Mouse (Mus musculus): ENCODE data around the gene Foxp1. TPM values are rescaled to one million over a fixed set of nuclear protein-coding genes. Genes with fewer than 3 reads are reported as not detected.

The Foxp1 gene
- polyA plus RNA-seq, 1 experiment from 2014 or later, result 148 TPM

- H3K4me2 ChIP-seq (ENCODE audit: low read depth, low read length), result no peak overlapping the region
- DNase-seq (ENCODE audit: low spot score), result no peak
- H3K9ac ChIP-seq (replicated peaks; ENCODE audit: low read length), result no peak overlapping the region
- H3K9me3 ChIP-seq (replicated peaks; ENCODE audit: control insufficient read depth, low read length), result no peaks in the 10 kb centered on the region
- no peak for ATAC-seq (replicated peaks; ENCODE audit: insufficient number of reproducible peaks, low FRiP score, low TSS enrichment, low read depth)
- no peaks in the 10 kb centered on the region for H3K36me3 ChIP-seq (replicated peaks; ENCODE audit: control insufficient read depth, insufficient read depth, low read depth, low read length)
- 0 out of 2 replicates have a peak overlapping the region, but pooled peaks have one; percentile 35 for H3K27ac ChIP-seq (replicated peaks; ENCODE audit: low read depth, low read length)
- H3K4me3 ChIP-seq (ENCODE audit: low read depth, low read length), result no peak overlapping the region
- no peaks in the 10 kb centered on the region for H3K4me1 ChIP-seq (ENCODE audit: control insufficient read depth, insufficient read depth, low read length)
- no peaks in the 10 kb centered on the region for H3K27me3 ChIP-seq (ENCODE audit: control insufficient read depth, insufficient read depth, low read length)
- 77% methylated on average over 19 of the region's 19 CpGs for WGBS
Observed at GRCm38 (mm10) chr6:99388741-99389675, 133.5 kb downstream of the Foxp1 start.

DNA sequence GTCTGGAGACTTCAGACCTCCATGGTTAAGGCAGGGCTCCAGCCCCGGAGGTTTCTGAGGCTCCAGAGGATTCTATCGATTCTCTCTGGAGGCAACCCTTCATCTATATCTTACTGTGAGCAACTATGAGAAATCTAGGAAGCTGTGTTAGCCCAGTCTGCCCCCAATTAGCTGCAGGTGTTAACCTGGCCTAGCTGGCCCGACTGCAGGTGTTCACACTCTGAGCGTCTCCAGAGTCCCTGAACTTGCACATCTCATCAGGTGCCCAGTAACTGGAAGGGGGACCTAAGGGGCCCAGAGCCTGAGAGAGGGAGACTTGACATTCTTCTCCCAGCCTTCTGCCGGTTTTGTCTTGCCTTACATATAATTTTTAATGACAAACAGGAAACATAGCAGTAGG is 134.5 kb downstream of the Foxp1 start:
- no peak for ATAC-seq (replicated peaks; ENCODE audit: insufficient number of reproducible peaks, low FRiP score, low TSS enrichment, low read depth)
- Histone ChIP-seq H3K9ac (replicated peaks; ENCODE audit: low read length) (no peak overlapping the region), H3K9me3 (replicated peaks; ENCODE audit: control insufficient read depth, low read length) (no peaks in the 10 kb centered on the region), H3K27me3 (ENCODE audit: control insufficient read depth, insufficient read depth, low read length) (no peaks in the 10 kb centered on the region), H3K4me3 (ENCODE audit: low read depth, low read length) (no peak overlapping the region), H3K36me3 (replicated peaks; ENCODE audit: control insufficient read depth, insufficient read depth, low read depth, low read length) (no peaks in the 10 kb centered on the region), H3K27ac (replicated peaks; ENCODE audit: low read depth, low read length) (no peak overlapping the region), H3K4me2 (ENCODE audit: low read depth, low read length) (no peak overlapping the region), H3K4me1 (ENCODE audit: control insufficient read depth, insufficient read depth, low read length) (no peaks in the 10 kb centered on the region)
- 88% methylated on average over 5 of the region's 5 CpGs for WGBS
- DNase-seq (ENCODE audit: low spot score), result no peak

DNA sequence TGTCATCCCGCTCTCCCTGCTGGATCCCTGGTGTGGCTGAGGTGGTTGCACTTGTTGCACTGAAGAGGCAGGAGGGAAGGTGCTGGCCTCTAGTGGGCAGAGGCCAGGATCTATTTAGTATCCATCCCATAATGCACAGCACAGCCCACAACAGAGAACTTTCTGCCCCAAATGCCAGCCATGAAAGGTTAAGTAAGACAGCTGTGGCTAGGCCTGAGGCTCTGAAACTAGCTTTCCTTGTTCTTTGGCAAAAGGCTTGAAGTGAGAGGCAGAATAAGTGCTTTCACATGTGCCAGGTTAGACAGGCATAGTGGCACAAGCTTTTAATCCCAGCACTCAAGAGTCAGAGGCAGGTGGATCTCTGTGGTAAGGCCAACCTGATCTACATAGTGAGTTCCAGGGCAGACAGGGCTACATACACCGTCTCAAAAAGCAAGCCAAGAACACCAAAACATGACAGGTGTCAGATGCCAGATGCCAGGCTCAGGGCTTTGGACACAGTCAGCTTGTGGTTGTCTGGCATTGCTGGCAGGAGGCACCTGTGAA is 137.4 kb downstream of the Foxp1 start:
- no peaks in the 10 kb centered on the region for H3K4me1 ChIP-seq (ENCODE audit: control insufficient read depth, insufficient read depth, low read length)
- H3K4me2 ChIP-seq (ENCODE audit: low read depth, low read length), result no peak overlapping the region
- H3K9me3 ChIP-seq (replicated peaks; ENCODE audit: control insufficient read depth, low read length), result no peaks in the 10 kb centered on the region
- DNase-seq (ENCODE audit: low spot score) (no peak), ATAC-seq (replicated peaks; ENCODE audit: insufficient number of reproducible peaks, low FRiP score, low TSS enrichment, low read depth) (no peak)
- 77% methylated on average over 2 of the region's 2 CpGs for WGBS
- no peak overlapping the region for H3K4me3 ChIP-seq (ENCODE audit: low read depth, low read length)
- no peaks in the 10 kb centered on the region for H3K27me3 ChIP-seq (ENCODE audit: control insufficient read depth, insufficient read depth, low read length)
- H3K27ac ChIP-seq (replicated peaks; ENCODE audit: low read depth, low read length), result no peak overlapping the region
- H3K36me3 ChIP-seq (replicated peaks; ENCODE audit: control insufficient read depth, insufficient read depth, low read depth, low read length), result no peaks in the 10 kb centered on the region
- no peak overlapping the region for H3K9ac ChIP-seq (replicated peaks; ENCODE audit: low read length)

GRCm38 (mm10) chr6:99383846-99384472 is 138.6 kb downstream of the Foxp1 start:
- Histone ChIP-seq H3K36me3 (replicated peaks; ENCODE audit: control insufficient read depth, insufficient read depth, low read depth, low read length) (no peaks in the 10 kb centered on the region), H3K4me2 (ENCODE audit: low read depth, low read length) (no peak overlapping the region), H3K9ac (replicated peaks; ENCODE audit: low read length) (no peak overlapping the region), H3K4me1 (ENCODE audit: control insufficient read depth, insufficient read depth, low read length) (no peaks in the 10 kb centered on the region), H3K4me3 (ENCODE audit: low read depth, low read length) (no peak overlapping the region), H3K27ac (replicated peaks; ENCODE audit: low read depth, low read length) (no peak overlapping the region), H3K9me3 (replicated peaks; ENCODE audit: control insufficient read depth, low read length) (no peaks in the 10 kb centered on the region), H3K27me3 (ENCODE audit: control insufficient read depth, insufficient read depth, low read length) (no peaks in the 10 kb centered on the region)
- 70% methylated on average over 4 of the region's 4 CpGs for WGBS
- DNase-seq (ENCODE audit: low spot score) (no peak), ATAC-seq (replicated peaks; ENCODE audit: insufficient number of reproducible peaks, low FRiP score, low TSS enrichment, low read depth) (no peak)

- no peak overlapping the region for H3K27ac ChIP-seq (replicated peaks; ENCODE audit: low read depth, low read length)
- DNase-seq (ENCODE audit: low spot score) (no peak), ATAC-seq (replicated peaks; ENCODE audit: insufficient number of reproducible peaks, low FRiP score, low TSS enrichment, low read depth) (no peak)
- H3K4me3 ChIP-seq (ENCODE audit: low read depth, low read length), result no peak overlapping the region
- no peak overlapping the region for H3K4me2 ChIP-seq (ENCODE audit: low read depth, low read length)
- no peak overlapping the region for H3K9ac ChIP-seq (replicated peaks; ENCODE audit: low read length)
- H3K9me3 ChIP-seq (replicated peaks; ENCODE audit: control insufficient read depth, low read length), result no peaks in the 10 kb centered on the region
- H3K36me3 ChIP-seq (replicated peaks; ENCODE audit: control insufficient read depth, insufficient read depth, low read depth, low read length), result no peaks in the 10 kb centered on the region
- no peaks in the 10 kb centered on the region for H3K4me1 ChIP-seq (ENCODE audit: control insufficient read depth, insufficient read depth, low read length)
- no peaks in the 10 kb centered on the region for H3K27me3 ChIP-seq (ENCODE audit: control insufficient read depth, insufficient read depth, low read length)
- WGBS, result 86% methylated on average over 5 of the region's 5 CpGs
Observed at GRCm38 (mm10) chr6:99380146-99380545, 142.4 kb downstream of the Foxp1 start.

DNA sequence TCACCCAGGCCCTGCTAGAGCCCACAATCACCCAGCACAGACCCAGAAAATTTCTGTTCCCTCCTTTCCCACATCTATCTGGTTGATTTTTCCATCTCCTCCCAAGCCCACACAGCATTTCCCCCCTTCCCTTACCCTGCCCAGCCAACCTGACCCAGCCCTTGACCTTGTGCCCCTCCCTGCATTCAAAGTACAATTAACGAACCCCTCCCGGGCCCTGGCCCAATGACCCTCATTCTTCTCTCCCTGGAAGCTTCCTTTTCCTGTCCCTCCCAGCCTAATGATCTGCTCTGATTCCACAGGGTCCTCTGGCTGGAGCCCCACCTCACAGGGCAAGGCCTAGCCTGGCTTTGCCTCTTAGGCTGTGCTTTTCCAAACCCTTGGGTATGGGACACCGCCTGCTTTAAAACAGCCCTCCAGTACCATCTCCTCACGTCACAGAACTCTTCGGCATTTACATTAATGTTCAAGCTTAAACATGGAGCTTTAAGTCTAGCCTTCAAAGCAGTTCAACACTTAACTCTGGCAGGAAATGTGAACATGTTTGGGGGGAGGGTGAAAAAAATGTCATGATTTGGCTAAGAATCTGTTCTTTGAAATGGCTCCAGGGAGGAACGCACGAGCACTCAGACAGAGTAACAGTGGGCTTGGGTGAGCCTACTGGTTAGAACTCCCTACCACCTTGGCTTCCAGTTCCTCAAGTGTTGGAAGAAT is 143.4 kb downstream of the Foxp1 start:
- H3K9me3 ChIP-seq (replicated peaks; ENCODE audit: control insufficient read depth, low read length), result no peaks in the 10 kb centered on the region
- 67% methylated on average over 7 of the region's 7 CpGs for WGBS
- H3K27me3 ChIP-seq (ENCODE audit: control insufficient read depth, insufficient read depth, low read length), result no peaks in the 10 kb centered on the region
- no peak overlapping the region for H3K4me2 ChIP-seq (ENCODE audit: low read depth, low read length)
- no peaks in the 10 kb centered on the region for H3K4me1 ChIP-seq (ENCODE audit: control insufficient read depth, insufficient read depth, low read length)
- ATAC-seq (replicated peaks; ENCODE audit: insufficient number of reproducible peaks, low FRiP score, low TSS enrichment, low read depth) (no peak), DNase-seq (ENCODE audit: low spot score) (no peak)
- H3K9ac ChIP-seq (replicated peaks; ENCODE audit: low read length), result no peak overlapping the region
- no peak overlapping the region for H3K27ac ChIP-seq (replicated peaks; ENCODE audit: low read depth, low read length)
- no peaks in the 10 kb centered on the region for H3K36me3 ChIP-seq (replicated peaks; ENCODE audit: control insufficient read depth, insufficient read depth, low read depth, low read length)
- H3K4me3 ChIP-seq (ENCODE audit: low read depth, low read length), result no peak overlapping the region

GRCm38 (mm10) chr6:99377716-99378115 is 144.8 kb downstream of the Foxp1 start:
- H3K9ac ChIP-seq (replicated peaks; ENCODE audit: low read length), result no peak overlapping the region
- ATAC-seq (replicated peaks; ENCODE audit: insufficient number of reproducible peaks, low FRiP score, low TSS enrichment, low read depth) (no peak), DNase-seq (ENCODE audit: low spot score) (no peak)
- WGBS, result 65% methylated on average over 4 of the region's 4 CpGs
- H3K4me1 ChIP-seq (ENCODE audit: control insufficient read depth, insufficient read depth, low read length), result no peaks in the 10 kb centered on the region
- H3K9me3 ChIP-seq (replicated peaks; ENCODE audit: control insufficient read depth, low read length), result no peaks in the 10 kb centered on the region
- no peak overlapping the region for H3K4me2 ChIP-seq (ENCODE audit: low read depth, low read length)
- H3K4me3 ChIP-seq (ENCODE audit: low read depth, low read length), result no peak overlapping the region
- H3K36me3 ChIP-seq (replicated peaks; ENCODE audit: control insufficient read depth, insufficient read depth, low read depth, low read length), result no peaks in the 10 kb centered on the region
- no peaks in the 10 kb centered on the region for H3K27me3 ChIP-seq (ENCODE audit: control insufficient read depth, insufficient read depth, low read length)
- no peak overlapping the region for H3K27ac ChIP-seq (replicated peaks; ENCODE audit: low read depth, low read length)

All from embryonic facial prominence, embryonic 11.5 days (tissue).